Mouse (Mus musculus) retina, postnatal 1 day (tissue): ENCODE results near the gene Myo1e.
A peak's percentile ranks its signal among the peaks of the same experiment; 100 is the strongest.
"Not testable (repeated sequence)": the region's sequence is repeated elsewhere in the genome, so short reads cannot be mapped to it uniquely, and the experiment has no call there.

Experiments used
- DNase-seq: peaks from one replicate; pipeline ENCODE4 v3.0.0-alpha.2; 2012

Gene Myo1e

DNA sequence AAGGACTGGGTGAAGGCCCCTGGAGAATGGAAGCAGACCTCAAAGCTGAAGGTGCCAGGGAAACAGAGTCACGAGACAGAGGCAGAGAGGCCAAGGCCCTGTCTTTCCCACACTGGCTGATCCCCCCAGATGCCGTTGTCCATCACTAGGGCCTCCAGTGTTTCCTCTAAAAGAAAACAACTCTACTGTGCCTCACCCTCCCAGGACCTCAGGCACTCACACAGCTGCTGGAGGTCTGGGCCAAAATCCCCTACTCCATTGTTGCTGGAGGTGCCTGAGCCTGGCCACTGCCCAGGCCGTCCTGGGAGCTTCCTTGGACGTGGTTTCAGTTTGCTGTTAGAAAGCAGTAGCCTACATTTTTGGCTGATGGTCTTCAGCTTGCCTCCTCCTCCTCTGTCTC, 47.9 kb downstream of the Myo1e start:
- DNase-seq: no peak

DNA sequence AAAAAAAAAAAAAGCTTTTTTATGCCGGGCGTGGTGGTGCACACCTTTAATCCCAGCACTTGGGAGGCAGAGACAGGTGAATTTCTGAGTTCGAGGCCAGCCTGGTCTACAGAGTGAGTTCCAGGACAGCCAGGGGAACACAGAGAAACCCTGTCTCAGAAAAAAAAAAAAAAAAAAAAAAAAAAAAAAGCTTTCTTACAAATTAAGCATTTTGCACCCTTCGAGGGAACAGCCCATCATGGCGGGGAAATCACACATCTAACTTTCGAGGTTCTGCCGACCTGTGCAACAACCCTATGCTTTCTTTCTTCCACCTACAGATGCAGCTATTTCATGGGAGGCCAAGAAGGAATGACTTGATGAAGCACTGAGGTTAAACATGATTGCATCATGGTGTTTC, 48.9 kb downstream of the Myo1e start:
- not testable (repeated sequence) for DNase-seq

DNA sequence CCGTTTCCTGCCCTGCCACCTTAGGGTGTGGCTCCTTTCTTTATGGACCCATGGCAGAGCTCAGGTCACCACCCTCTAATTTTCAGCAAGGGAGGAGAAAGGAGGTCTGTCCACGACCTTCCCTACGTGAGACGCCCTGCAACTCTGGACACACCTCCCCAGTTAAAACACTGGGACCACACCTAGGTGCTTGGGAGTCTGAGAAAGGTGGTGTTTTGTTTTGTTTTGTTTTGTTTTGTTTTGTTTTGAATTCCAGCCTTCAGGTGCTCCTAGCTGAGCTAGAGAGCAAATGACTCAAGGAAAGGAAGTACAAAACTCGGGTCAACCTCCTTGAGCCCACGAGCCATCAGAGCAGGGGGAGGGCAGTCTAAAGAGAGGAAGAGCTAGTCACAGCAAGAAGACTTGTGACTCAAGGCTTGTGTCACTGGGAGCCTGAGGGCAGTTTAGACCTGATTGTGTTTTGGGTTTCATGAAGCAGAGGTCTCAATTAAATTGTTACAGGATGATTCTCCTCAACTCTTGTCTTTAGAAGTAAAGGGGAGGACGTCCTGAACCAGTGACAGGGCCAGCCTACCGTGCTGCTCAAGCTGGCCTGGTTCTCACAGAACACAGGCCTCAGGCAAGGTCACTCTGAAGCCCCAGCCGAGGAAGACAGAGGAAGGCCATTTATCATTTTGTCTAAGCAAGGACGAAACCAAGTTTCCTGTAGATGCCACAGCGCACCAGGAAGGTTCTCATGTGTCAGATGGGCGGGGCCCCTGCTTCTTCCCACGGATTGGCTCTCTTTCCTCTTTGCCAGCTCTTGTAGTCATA, 50.3 kb downstream of the Myo1e start:
- no peak for DNase-seq

DNA sequence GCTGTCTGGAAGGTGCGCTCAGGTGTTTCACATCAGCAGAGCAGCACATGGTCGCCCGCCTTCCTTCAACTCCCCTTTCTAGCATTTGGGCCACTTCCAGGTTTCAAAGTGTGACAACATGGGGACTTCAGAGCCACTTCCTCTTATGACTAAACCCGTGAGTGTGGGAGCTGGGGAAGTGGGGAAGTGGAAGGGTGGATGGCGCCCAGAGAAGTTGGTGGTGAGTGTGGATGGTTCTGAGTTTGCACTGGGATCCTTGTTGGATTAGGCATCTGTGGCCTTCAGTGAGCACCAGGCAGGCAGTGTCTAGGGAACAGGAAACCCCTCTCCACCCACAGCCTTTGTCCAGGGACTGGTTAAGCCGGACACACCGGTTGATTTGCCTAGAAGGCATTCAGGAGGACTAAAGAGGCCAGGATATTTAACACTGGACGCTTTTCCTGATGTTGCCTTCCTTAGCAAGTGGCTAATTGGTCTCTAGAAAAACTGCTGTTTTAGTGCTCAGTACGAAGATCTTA, 53.2 kb downstream of the Myo1e start:
- DNase-seq: no peak

DNA sequence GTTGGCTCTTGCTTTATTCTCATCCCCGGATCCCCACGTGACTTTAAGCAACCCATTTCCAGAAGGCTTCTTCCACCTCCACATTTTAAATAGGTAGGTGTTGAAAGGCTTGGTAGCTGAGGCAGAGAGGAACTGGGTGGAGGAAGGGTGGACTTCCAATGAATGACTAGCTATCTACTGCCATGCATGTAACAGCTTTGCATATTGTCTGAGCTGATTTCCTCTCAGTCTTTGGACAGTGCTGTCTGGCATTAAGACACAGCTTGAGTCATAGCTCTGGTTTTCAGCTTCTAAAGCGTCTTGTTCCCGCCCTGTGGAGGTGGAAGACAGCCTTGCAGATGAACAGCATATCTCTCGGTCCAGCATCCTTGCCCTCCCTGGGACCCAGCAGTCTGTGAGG, 54.5 kb downstream of the Myo1e start:
- DNase-seq: no peak

DNA sequence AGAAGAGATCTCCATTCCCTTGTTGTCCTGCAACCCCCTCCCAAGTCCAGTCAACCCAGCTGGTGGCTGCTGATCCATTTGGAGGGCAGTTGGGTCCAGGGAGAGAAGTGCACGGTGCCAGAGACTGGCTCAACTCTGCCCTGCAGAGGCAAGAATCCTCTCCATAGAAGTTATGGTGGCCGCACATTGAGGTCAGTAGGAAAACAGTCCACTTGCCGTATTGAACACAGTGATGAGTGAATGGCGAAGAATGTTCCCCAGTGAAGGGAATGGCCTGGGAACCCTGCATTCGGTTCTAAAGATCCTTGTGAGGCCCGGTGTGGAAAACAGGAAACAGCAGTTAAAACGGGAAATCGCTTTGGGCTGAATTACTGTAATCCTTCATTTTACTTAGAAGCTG, 56.0 kb downstream of the Myo1e start:
- DNase-seq: peak; percentile 21

DNA sequence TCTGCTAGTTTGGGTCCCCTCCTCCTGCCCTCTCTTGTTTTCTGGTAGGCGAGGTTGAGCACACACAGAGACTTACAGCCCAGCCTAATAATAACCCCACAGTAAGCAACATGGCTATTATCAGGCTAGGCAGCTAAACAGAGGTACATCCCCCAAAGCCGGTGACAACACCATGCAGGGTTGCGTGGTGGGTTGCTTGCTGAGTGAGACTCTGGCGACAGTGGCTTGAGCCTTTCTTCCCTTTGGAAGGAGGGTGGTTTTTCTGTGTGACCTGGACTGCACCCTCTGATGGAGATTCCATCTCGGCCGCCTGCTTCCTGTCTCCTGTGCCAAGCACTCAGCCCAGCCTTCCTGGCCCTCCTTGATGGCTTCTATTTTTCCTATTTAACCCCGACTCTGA, 56.6 kb downstream of the Myo1e start:
- no peak for DNase-seq

DNA sequence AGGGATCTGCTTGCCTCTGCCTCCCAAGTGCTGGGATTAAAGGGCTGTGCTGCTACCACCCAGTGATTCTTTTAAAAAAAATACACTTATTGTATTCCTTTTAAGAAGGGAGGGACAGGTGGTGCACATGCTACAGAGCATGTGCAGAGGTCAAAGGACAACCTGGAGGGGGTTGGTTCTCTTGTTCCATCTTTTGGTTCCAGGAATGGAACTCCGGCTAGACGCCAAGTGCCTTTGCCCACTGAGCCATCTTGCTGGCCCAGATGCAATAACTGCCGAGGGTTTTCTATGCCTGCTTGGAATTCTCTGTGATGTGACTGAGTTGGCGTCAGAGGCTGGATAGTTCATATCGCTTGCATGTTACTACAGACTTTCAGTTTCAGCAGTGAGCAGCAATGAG, 58.4 kb downstream of the Myo1e start:
- DNase-seq: no peak

DNA sequence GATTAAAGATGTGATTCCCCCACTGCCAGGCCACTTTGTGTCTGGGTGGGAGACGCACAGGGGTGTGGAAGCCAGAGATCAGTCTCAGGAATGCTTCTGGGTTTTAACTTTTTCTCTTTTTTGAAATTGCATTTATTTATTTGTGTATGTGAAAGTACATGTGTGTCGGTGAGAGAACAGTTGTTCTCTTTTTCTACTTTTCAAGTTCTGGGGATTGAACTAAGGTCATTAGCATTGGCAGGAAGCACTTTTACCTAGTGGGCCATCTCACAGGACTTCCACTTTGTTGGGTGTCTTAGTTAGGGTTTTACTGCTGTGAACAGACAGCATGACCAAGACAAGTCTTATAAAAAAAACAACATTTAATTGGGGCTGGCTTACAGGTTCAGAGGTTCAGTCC, 59.0 kb downstream of the Myo1e start:
- no peak for DNase-seq

DNA sequence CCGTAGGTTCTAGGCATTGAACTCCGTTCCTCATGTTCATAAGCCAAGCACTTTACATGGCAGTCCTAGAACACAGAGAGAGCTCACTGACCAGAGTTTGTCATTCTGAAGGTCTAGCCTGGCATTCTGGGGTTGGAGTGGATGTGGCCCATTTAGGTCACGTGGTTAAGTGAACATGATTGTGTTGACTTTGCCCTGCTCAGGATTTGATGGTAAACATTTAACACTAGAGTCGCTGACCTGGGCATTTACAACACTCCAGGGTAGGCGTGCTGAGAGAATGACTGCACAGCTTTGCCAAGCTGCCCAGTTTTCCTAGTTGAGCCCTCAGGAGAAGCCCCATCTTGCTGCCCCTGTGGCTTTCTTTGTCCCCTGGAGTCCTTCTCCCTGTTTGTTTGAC, 60.0 kb downstream of the Myo1e start:
- no peak for DNase-seq

DNA sequence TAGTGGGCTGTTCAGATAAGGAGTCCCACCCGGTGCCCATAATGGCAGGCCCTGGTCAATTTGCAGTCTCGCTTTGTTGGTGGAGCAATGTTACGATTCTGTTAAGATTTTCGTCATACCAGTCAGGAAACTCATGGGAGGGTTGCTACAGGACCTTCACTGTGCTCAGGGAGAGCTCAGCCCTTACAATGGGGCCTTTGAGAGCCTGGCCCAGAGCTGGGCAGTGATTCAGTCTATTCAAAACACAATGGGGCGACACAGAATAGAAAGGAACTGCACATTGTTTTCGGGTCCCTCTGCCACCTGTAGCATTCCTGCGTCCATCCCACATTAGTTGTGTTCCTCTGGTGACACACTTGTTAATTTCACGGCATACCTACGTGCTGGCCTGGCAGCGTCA, 62.2 kb downstream of the Myo1e start:
- peak; percentile 65 for DNase-seq

DNA sequence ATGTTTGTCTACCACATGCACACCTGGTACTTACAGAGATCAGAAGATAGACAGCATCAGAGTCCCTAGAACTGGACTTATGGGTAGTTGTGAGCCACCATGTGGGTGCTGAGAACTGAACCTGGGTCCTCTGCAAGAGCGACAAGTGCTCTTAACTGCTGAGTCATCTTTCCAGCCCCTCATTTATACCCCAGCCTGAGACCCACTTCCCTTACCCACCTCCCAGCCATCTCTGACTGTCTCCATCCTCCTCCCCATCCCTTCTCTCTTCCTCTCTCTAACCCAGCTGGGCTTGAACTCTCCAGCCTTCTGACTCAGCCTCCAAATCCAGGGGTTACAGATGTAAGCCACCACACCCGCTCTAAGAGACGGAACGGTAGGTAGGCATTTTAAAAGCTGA, 63.3 kb downstream of the Myo1e start:
- DNase-seq: no peak

DNA sequence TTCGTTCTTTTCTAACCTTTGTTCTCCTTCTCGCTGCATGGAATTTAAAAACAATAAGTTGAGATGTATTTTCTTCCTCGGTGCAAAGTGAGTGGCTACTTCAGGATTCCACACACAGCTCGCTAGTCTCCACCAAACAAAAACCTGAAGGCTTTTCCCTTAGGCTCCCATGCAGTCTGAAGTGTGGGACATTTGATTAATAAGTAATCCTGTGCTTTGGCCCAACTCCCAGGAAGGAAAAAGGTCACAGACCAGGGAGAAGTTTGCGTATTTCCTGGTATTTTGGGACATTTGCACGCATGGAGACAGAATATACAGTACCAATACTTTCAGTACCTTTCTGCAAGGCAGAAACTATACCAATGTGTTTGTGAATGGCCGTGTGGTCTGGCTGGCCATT, 64.0 kb downstream of the Myo1e start:
- no peak for DNase-seq

DNA sequence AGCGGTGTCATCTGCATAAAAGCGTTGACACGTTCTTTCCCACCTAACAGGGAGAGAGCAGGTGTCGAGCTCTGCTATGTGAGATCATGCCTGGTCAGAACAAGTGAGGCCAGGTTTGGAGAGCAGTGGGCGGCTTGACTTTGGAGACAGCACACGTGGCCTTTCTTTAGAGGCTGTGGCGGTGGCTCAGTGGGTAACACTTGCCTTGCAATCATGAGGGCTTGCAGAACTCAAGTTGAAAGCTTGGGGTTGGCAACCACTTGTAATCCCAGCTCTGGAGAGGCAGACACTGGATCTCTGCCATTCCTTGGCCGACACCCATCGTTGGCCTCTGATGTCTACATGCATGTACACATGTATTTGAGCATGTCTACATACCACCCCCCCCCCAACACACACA, 64.5 kb downstream of the Myo1e start:
- no peak for DNase-seq

DNA sequence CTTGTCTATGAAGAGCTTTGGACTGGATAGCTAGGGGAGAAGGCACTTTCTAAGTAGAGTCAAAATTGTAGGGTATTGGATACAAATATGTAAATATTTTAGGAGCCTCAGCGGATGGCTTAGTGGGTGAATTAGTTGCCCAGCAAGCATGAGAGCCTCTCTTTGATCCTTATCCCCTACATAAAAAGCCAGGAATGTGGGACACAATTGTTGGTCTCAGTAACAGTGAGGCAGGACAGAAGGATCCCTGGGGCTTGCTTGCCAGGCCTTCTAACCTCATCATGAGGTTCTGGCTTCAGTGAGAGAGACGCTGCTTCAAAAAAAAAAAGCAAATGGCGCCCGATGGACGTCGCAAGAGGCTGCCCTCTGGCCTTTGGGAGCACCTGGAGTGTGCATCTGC, 66.9 kb downstream of the Myo1e start:
- no peak for DNase-seq

DNA sequence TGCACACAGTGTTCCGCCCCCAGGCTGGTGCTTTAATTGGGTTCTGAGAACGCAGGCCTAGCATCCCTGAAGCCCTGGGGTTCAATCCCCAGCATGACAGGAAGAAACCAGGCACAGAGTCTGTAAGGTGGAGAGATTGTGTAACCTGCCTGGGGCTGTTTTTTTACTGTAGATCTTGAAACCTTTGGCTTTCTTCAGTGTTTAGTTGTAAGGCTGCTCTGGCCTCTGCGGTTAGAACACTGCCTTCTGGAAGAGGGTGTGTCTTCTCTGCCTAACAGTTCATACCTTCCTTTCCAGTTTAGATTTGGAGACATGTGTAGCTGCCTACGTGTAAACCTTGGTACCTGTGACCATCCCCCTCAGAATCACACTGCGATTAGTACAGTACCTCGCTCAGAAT, 67.3 kb downstream of the Myo1e start:
- DNase-seq: no peak

DNA sequence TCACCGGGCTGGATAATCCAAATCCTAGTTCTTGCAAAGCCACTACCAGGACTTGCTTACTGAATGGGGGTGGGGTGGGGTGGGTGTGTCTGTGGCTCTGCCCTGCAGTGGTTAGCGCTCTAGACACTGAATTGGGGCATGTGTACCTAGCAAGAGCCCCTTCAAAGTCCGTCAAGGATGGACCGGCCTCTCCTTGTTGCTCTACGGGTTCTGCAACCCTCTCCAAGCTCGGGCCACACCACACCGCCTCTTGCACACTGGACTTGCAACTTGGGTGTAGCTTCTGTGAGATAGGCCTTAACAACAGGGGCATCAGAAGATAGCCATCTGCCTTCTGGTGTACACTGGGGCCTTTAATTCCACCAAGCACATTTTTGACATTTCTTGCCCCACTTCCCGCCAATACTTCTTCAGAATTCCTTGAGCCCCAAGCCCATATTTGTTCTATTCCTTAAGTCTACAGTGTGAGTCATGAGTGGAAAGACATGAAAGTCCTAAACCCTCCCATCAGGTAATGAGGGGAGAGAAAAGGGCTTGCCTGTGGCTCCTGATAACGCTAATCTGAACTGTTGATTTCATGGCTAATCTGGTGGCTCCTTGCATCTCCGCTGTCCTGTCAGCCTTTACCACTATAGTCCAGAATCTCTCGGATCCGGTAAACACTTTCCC, 67.9 kb downstream of the Myo1e start:
- no peak for DNase-seq

DNA sequence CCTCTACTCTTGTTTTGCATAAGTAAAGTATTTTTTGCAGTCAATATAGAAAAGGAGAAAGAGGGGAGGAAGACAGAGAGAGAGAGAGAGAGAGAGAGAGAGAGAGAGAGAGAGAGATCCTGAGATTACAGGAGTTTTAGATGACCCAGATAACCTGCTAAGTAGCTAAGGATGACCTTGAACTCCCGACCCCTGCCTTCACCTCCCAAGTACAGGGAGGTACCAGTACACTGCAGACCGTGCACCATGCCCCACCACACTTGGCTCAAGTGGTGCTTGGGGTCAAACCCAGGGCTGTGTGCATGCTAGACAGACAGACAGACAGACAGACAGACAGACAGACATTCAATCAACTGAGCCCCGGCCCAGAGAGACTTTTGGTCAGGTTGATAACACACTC, 69.9 kb downstream of the Myo1e start:
- no peak for DNase-seq

DNA sequence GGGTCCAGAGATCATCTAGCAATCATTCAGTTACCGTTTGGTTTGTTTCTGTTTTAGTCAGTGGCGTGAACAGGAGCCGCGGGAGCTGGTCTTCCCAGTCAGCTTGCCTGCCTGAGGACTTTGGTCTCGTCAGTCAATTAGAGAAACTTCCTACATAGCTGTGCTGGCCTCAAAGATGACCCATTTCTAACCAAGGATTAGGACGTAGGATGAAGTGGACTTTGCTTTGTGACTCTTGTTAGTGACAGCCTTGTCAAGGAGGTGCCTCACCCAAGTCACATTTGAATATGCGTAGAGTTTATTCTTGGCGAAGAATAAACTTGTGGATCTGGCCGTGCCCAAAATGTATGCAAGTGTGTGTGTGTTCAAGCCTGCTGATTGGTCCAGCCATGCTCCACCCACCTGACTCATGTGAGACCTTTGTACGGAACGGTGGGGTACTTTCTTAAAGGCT, 70.4 kb downstream of the Myo1e start:
- DNase-seq: no peak

DNA sequence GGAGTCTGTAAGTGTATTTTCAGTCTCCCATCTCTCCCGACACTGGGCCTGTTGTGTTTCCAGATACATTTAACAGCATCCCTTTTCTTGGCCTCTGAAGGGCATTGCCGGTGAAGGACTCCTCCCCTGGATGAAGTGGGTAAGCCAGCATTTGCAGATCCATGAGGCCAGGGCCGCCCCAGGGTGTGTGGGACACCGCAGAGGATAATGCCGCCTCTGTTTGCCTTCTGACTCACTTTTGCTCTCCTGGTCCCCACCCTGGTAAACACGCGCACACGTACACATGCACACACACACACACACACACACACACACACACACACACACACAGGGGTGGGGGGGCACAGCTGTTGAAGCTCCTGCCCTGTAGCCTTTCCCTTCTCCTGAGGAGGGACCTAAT, 74.3 kb downstream of the Myo1e start:
- no peak for DNase-seq

DNA sequence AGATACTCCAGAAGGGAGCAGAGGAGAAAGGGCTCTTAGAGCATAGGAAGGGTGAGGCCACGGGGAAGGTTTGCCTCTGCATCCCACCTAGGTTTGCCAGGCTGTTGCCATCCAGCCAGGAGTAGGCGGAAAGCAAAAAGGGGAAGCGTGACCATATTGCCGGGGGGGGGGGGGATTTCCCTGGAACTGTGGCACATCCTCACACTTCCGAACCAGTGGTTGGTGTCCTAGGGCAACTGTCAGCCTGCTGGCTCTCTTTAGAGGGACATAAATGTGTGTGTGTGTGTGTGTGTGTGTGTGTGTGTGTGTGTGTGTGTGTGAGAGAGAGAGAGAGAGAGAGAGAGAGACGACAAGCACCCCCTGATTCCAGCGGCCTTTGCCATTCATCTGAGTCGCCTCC, 75.0 kb downstream of the Myo1e start:
- no peak for DNase-seq

DNA sequence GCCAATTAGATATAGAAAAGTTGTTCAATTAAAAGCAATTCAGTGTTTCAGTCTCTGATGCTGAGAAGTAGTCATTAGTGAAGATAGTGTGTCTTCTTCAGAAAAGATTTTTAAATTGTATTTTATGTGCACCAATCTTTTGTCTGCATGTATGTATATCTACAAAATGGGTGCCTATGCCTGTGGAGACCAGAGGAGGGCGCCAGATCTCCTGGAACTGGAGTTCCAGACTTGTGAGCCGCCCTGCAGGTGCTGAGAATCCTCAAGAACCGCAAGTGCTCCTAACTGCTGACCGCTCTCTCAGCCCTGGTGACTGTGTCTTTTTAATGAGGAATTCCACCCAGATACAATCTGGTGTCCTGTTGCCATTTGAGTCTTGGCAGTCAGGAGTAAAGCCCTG, 76.0 kb downstream of the Myo1e start:
- no peak for DNase-seq

DNA sequence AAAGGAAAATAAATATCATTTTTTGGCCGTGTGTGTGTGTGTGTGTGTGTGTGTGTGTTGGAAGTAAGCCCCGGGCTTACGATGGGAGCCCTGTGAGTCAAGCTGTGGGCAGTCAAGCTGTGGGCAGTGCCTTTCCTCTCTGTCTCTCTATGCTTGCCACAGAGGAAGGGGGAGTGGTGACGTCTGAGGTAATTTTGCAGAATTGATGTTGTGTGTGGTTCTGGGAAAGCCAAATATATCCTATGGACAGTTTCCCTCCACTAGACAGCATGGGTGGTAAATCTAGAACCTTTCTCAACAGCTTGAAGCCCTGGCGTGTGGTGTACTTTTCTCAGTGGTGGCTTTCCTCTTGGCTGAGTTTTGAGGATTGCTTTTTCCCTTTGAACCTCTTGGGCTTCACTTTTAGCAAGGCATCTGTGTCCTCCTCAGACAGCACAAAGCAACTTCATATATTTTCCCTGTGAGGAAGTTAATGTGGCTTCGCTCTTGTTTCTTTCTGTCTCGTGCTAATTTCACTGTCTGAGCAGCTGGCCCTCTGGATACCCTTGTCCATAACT, 77.5 kb downstream of the Myo1e start:
- no peak for DNase-seq

DNA sequence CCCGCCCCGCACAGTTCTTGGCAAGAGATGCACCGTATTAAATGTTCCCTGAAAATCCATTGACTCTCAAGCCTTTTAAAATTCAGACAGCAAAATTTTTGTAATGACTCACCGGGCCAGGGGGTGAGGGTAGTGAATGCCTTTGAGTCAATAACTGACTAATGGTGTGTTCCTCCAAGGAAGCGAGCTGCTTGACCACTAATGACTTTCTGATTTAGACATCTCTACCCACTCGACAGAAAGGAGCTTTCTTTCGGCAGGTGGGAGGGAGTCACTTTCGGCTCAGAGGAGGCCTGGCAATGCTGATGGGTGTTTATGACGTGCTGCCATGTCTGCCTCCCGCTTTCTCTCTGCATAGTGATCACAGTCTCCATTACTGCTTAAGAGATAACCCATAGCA, 83.6 kb downstream of the Myo1e start:
- DNase-seq: no peak
